Mouse (Mus musculus) heart, embryonic 13.5 days (tissue): ENCODE data around the gene Maml3. TPM values are rescaled to one million over a fixed set of nuclear protein-coding genes. Genes with fewer than 3 reads are reported as not detected.

ENCODE experiments used
- ATAC-seq: fragments of 200-750 bp; cut with Nextera tagmentation; 2 replicates; pipeline ENCODE4 v1.8.0; 2017; ENCODE audit warnings: moderate TSS enrichment; ENCODE audit not compliant: insufficient number of reproducible peaks, low FRiP score, low TSS enrichment; ENCODE audit errors: extremely low read depth
- H3K27ac ChIP-seq: fragments of 300-500 bp; sonication (generic); replicated peaks from 2 replicates; pipeline ENCODE4 v1.5.1; 2015; ENCODE audit warnings: moderate library complexity, mild to moderate bottlenecking, inconsistent platforms
- H3K27me3 ChIP-seq: fragments of 300-500 bp; sonication (generic); replicated peaks from 2 replicates; pipeline ENCODE4 v1.6.1; 2015; ENCODE audit warnings: mild to moderate bottlenecking, inconsistent platforms
- H3K36me3 ChIP-seq: fragments of 300-500 bp; sonication (generic); 2 replicates; pipeline ENCODE4 v1.6.1; 2015; ENCODE audit warnings: mild to moderate bottlenecking, inconsistent platforms
- H3K4me1 ChIP-seq: fragments of 300-500 bp; sonication (generic); 2 replicates; pipeline ENCODE4 v1.6.1; 2015; ENCODE audit warnings: inconsistent platforms
- H3K4me2 ChIP-seq: fragments of 300-500 bp; sonication (generic); 2 replicates; pipeline ENCODE4 v1.6.1; 2015; ENCODE audit warnings: inconsistent platforms, mild to moderate bottlenecking, moderate library complexity
- H3K4me3 ChIP-seq: fragments of 300-500 bp; sonication (generic); 2 replicates; pipeline ENCODE4 v1.5.1; 2015; ENCODE audit warnings: moderate library complexity, mild to moderate bottlenecking, inconsistent platforms
- H3K9ac ChIP-seq: fragments of 300-500 bp; sonication (generic); 2 replicates; pipeline ENCODE4 v1.6.1; 2015; ENCODE audit warnings: inconsistent platforms, mild to moderate bottlenecking, moderate library complexity
- H3K9me3 ChIP-seq: fragments of 300-500 bp; sonication (generic); 2 replicates; pipeline ENCODE4 v1.6.1; 2016; ENCODE audit warnings: inconsistent platforms
- WGBS: fragments of 180-500 bp; shearing (Covaris S2); methylation state at CpG from one replicate; pipeline ENCODE4 v1.1.7; 2015; ENCODE audit warnings: mixed read lengths; 5-methylcytosine and 5-hydroxymethylcytosine counted together
- polyA plus RNA-seq: library from polyadenylated mRNA; unstranded; fragments of >200 nt; fragmentation: Nextera tagmentation; extraction: Ambion mirVana; gene quantifications from 2 replicates; pipeline ENCODE4 v1.2.1, GENCODE M21; 2015

Maml3 gene
- polyA plus RNA-seq, 1 experiment from 2014 or later, result 2.1 TPM

- 72% methylated on average over 4 of the region's 4 CpGs for WGBS
- H3K4me2 ChIP-seq, result no peak overlapping the region
- no peaks in the 10 kb centered on the region for H3K9me3 ChIP-seq
- H3K4me3 ChIP-seq, result no peak overlapping the region
- H3K27ac ChIP-seq, result 0 out of 2 replicates have a peak overlapping the region, but pooled peaks have one; percentile 71
- 0 out of 2 replicates have a peak, but pooled peaks cover 2% of the 10 kb centered on the region for H3K36me3 ChIP-seq
- H3K9ac ChIP-seq, result peak overlapping the region; percentile 74; the same call in 1 of the 2 replicates
- no peak for ATAC-seq
- peaks cover 29% of the 10 kb centered on the region for H3K4me1 ChIP-seq
- no peaks in the 10 kb centered on the region; the same call in 1 of the 2 replicates for H3K27me3 ChIP-seq
Observed at GRCm38 (mm10) chr3:51700123-51700522, 404.8 kb downstream of the Maml3 start.

- no peak overlapping the region for H3K4me3 ChIP-seq
- H3K4me1 ChIP-seq, result peaks cover 29% of the 10 kb centered on the region
- H3K36me3 ChIP-seq, result 0 out of 2 replicates have a peak, but pooled peaks cover 2% of the 10 kb centered on the region
- 75% methylated on average over 3 of the region's 3 CpGs for WGBS
- no peak overlapping the region for H3K4me2 ChIP-seq
- no peak overlapping the region for H3K27ac ChIP-seq
- ATAC-seq, result no peak
- H3K27me3 ChIP-seq, result no peaks in the 10 kb centered on the region; the same call in 1 of the 2 replicates
- H3K9ac ChIP-seq, result no peak overlapping the region
- H3K9me3 ChIP-seq, result no peaks in the 10 kb centered on the region
Observed at GRCm38 (mm10) chr3:51697931-51698330, 406.9 kb downstream of the Maml3 start.

- H3K4me1 ChIP-seq, result peaks cover 10% of the 10 kb centered on the region
- no peak overlapping the region for H3K4me3 ChIP-seq
- no peak overlapping the region for H3K9ac ChIP-seq
- 73% methylated on average over 3 of the region's 3 CpGs for WGBS
- H3K27ac ChIP-seq, result no peak overlapping the region
- ATAC-seq, result no peak
- no peak overlapping the region for H3K4me2 ChIP-seq
- no peaks in the 10 kb centered on the region for H3K9me3 ChIP-seq
- H3K36me3 ChIP-seq, result peaks cover 12% of the 10 kb centered on the region
- no peaks in the 10 kb centered on the region; the same call in 1 of the 2 replicates for H3K27me3 ChIP-seq
Observed at GRCm38 (mm10) chr3:51695713-51696112, 409.2 kb downstream of the Maml3 start.

- no peaks in the 10 kb centered on the region for H3K4me1 ChIP-seq
- 83% methylated on average over 14 of the region's 14 CpGs for WGBS
- H3K9me3 ChIP-seq, result no peaks in the 10 kb centered on the region
- no peak for ATAC-seq
- no peak overlapping the region for H3K4me3 ChIP-seq
- peaks cover 23% of the 10 kb centered on the region for H3K36me3 ChIP-seq
- H3K27me3 ChIP-seq, result no peaks in the 10 kb centered on the region
- H3K27ac ChIP-seq, result no peak overlapping the region
- H3K9ac ChIP-seq, result no peak overlapping the region
- no peak overlapping the region for H3K4me2 ChIP-seq
Observed at GRCm38 (mm10) chr3:51694576-51694975, 410.3 kb downstream of the Maml3 start.

GRCm38 (mm10) chr3:51693196-51693595 is 411.7 kb downstream of the Maml3 start:
- no peaks in the 10 kb centered on the region for H3K27me3 ChIP-seq
- no peaks in the 10 kb centered on the region for H3K9me3 ChIP-seq
- WGBS, result 84% methylated on average over 10 of the region's 10 CpGs
- peaks cover 35% of the 10 kb centered on the region for H3K36me3 ChIP-seq
- ATAC-seq, result no peak
- H3K27ac ChIP-seq, result no peak overlapping the region
- no peak overlapping the region for H3K4me3 ChIP-seq
- no peak overlapping the region for H3K4me2 ChIP-seq
- H3K4me1 ChIP-seq, result 0 out of 2 replicates have a peak, but pooled peaks cover 7% of the 10 kb centered on the region
- no peak overlapping the region for H3K9ac ChIP-seq

- Histone ChIP-seq H3K27ac (no peak overlapping the region), H3K27me3 (no peaks in the 10 kb centered on the region), H3K36me3 (peaks cover 33% of the 10 kb centered on the region), H3K4me3 (no peak overlapping the region), H3K9ac (no peak overlapping the region), H3K4me1 (0 out of 2 replicates have a peak, but pooled peaks cover 7% of the 10 kb centered on the region), H3K9me3 (no peaks in the 10 kb centered on the region), H3K4me2 (no peak overlapping the region)
- WGBS, result 55% methylated on average over 8 of the region's 8 CpGs
- peak; percentile 70; the same call in 1 of the 2 replicates for ATAC-seq
Observed at GRCm38 (mm10) chr3:51688725-51689124, 416.2 kb downstream of the Maml3 start.

- no peak overlapping the region for H3K27ac ChIP-seq
- no peak overlapping the region for H3K9ac ChIP-seq
- 85% methylated on average over 6 of the region's 6 CpGs for WGBS
Observed at GRCm38 (mm10) chr3:51686791-51687190, 418.1 kb downstream of the Maml3 start.

GRCm38 (mm10) chr3:51686316-51686715 is 418.6 kb downstream of the Maml3 start:
- Histone ChIP-seq H3K27me3 (no peaks in the 10 kb centered on the region), H3K9me3 (no peaks in the 10 kb centered on the region), H3K36me3 (peaks cover 29% of the 10 kb centered on the region), H3K4me3 (no peak overlapping the region), H3K9ac (no peak overlapping the region), H3K4me2 (no peak overlapping the region), H3K4me1 (0 out of 2 replicates have a peak, but pooled peaks cover 7% of the 10 kb centered on the region), H3K27ac (no peak overlapping the region)
- ATAC-seq, result no peak
- WGBS, result 86% methylated on average over 6 of the region's 6 CpGs

More at GRCm38 (mm10) chr3:51686791-51687190, 418.1 kb downstream of the Maml3 start:
- H3K36me3 ChIP-seq, result peaks cover 30% of the 10 kb centered on the region
- H3K4me1 ChIP-seq, result 0 out of 2 replicates have a peak, but pooled peaks cover 7% of the 10 kb centered on the region
- H3K27me3 ChIP-seq, result no peaks in the 10 kb centered on the region
- ATAC-seq, result no peak
- H3K9me3 ChIP-seq, result no peaks in the 10 kb centered on the region
- H3K4me2 ChIP-seq, result no peak overlapping the region
- H3K4me3 ChIP-seq, result no peak overlapping the region

GRCm38 (mm10) chr3:51685539-51685938 is 419.3 kb downstream of the Maml3 start:
- Histone ChIP-seq H3K36me3 (peaks cover 22% of the 10 kb centered on the region), H3K27ac (no peak overlapping the region), H3K4me2 (no peak overlapping the region), H3K4me3 (no peak overlapping the region), H3K27me3 (no peaks in the 10 kb centered on the region), H3K9ac (no peak overlapping the region), H3K9me3 (no peaks in the 10 kb centered on the region), H3K4me1 (0 out of 2 replicates have a peak, but pooled peaks cover 7% of the 10 kb centered on the region)
- ATAC-seq, result no peak
- 91% methylated on average over 6 of the region's 6 CpGs for WGBS

- Histone ChIP-seq H3K4me3 (no peak overlapping the region), H3K27me3 (peaks cover 4% of the 10 kb centered on the region; the same call in 1 of the 2 replicates), H3K9me3 (no peaks in the 10 kb centered on the region), H3K27ac (no peak overlapping the region), H3K4me1 (peaks cover 26% of the 10 kb centered on the region), H3K4me2 (no peak overlapping the region), H3K9ac (no peak overlapping the region), H3K36me3 (no peaks in the 10 kb centered on the region)
- ATAC-seq, result no peak
- WGBS, result 62% methylated on average over 3 of the region's 3 CpGs
Observed at GRCm38 (mm10) chr3:51674963-51675362, 429.9 kb downstream of the Maml3 start.

- Histone ChIP-seq H3K36me3 (no peaks in the 10 kb centered on the region), H3K27me3 (peaks cover 4% of the 10 kb centered on the region; the same call in 1 of the 2 replicates), H3K4me1 (peaks cover 27% of the 10 kb centered on the region), H3K9ac (no peak overlapping the region), H3K27ac (no peak overlapping the region), H3K4me2 (peak overlapping the region; percentile 13; the same call in 1 of the 2 replicates), H3K4me3 (no peak overlapping the region), H3K9me3 (no peaks in the 10 kb centered on the region)
- ATAC-seq, result no peak
- 60% methylated on average over 21 of the region's 21 CpGs for WGBS
Observed at GRCm38 (mm10) chr3:51673408-51674086, 431.3 kb downstream of the Maml3 start.
